Mouse (Mus musculus): Measurements from ENCODE around the gene Abca13. TPM values are rescaled to one million over a fixed set of nuclear protein-coding genes. Genes with fewer than 3 reads are reported as not detected.
A peak's percentile ranks its signal among the peaks of the same experiment; 100 is the strongest.
"Not testable (repeated sequence)": the region's sequence is repeated elsewhere in the genome, so short reads cannot be mapped to it uniquely, and the experiment has no call there.

The Abca13 gene
- polyA plus RNA-seq, 1 experiment from 2014 or later: 0.18 TPM

DNA sequence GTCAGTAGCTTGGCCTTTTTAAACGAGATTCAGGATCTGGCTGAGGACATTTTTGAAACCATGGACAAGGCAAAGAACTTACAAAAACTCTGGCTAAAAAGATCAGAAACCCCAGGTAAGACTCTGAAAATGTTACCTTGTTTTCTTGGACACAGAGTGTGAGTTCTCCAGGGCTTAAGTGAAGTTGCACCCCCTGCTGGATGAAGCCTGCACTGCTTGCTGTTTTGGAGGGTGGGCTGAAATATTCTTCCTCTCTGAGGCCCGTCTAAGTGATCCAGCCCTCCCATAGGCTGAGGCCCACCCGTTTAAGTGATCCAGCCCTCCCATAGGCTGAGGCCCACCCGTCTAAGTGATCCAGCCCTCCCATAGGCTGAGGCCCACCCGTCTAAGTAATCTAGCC lies 57.9 kb downstream of the Abca13 start:
- not testable (repeated sequence) for H3K27me3 ChIP-seq (ENCODE audit: insufficient read depth, low read length); ATAC-seq; H3K36me3 ChIP-seq (replicated peaks; ENCODE audit: insufficient read depth, low read length); H3K9ac ChIP-seq (replicated peaks); H3K27ac ChIP-seq (ENCODE audit: low read depth); H3K4me2 ChIP-seq (ENCODE audit: low read depth, low read length); DNase-seq; H3K4me3 ChIP-seq (ENCODE audit: low read depth, low read length); H3K9me3 ChIP-seq (ENCODE audit: low read length); H3K4me1 ChIP-seq (ENCODE audit: insufficient read depth)
- WGBS (ENCODE audit: insufficient replicate concordance): 63% methylated on average over 5 of the region's 5 CpGs
- peak; percentile 21; the same call in 1 of the 2 replicates for TF ChIP-seq CTCF (IDR thresholded peaks at IDR 0.05; ENCODE audit: low read depth)

DNA sequence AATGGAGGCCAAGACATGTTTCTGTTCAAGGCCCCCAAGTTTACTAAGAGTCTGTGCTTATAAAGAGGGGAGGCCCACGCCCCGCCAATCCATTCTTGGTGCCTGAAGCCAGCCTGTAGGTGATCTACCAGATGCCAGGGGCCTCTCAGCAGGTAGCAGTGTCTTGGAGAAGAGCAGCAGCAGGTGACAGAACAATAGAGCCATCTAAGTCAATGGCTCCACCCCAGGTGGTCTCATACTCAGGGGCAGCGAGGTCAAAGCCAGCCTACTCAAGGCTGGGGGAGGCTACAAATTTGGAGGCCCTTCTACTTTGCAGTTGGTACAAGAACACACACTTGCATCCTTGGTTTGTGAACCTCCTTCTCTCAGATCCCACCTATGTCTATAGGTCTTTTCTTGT lies 71.3 kb downstream of the Abca13 start:
- H3K9ac ChIP-seq (replicated peaks); H3K36me3 ChIP-seq (replicated peaks; ENCODE audit: insufficient read depth, low read length); H3K9me3 ChIP-seq (ENCODE audit: low read length); H3K27ac ChIP-seq (ENCODE audit: low read depth); ATAC-seq; H3K4me2 ChIP-seq (ENCODE audit: low read depth, low read length); H3K27me3 ChIP-seq (ENCODE audit: insufficient read depth, low read length); H3K4me3 ChIP-seq (ENCODE audit: low read depth, low read length); DNase-seq; H3K4me1 ChIP-seq (ENCODE audit: insufficient read depth): not testable (repeated sequence)
- WGBS (ENCODE audit: insufficient replicate concordance): 70% methylated on average over 3 of the region's 3 CpGs

DNA sequence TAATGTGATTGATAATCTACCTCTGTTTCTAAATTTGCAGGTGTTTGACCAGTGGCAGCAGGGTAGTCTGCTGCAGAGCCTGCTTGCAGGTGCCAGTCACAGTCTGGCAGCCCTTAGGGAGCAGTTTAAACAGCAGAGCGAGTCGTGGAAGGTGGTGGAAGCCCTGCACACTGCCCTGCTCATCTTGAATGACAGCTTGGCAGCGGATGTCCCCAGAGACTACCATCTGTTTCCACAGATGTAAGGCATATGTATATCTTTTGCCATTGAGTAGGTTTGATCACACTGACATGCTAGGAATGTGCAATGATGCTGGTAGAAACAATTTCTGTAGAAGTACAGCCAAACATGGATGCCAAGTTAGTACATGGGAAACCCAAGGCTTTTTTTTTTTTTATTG lies 77.3 kb downstream of the Abca13 start:
- DNase-seq (no peak), ATAC-seq (no peak)
- Histone ChIP-seq H3K9ac (replicated peaks) (no peak overlapping the region), H3K4me3 (ENCODE audit: low read depth, low read length) (no peak overlapping the region), H3K4me2 (ENCODE audit: low read depth, low read length) (no peak overlapping the region), H3K36me3 (replicated peaks; ENCODE audit: insufficient read depth, low read length) (no peaks in the 10 kb centered on the region), H3K9me3 (ENCODE audit: low read length) (no peaks in the 10 kb centered on the region), H3K27ac (ENCODE audit: low read depth) (no peak overlapping the region), H3K4me1 (ENCODE audit: insufficient read depth) (no peaks in the 10 kb centered on the region), H3K27me3 (ENCODE audit: insufficient read depth, low read length) (no peaks in the 10 kb centered on the region)
- TF ChIP-seq EP300 (IDR thresholded peaks at IDR 0.05; ENCODE audit: low read depth) (no peak), CTCF (IDR thresholded peaks at IDR 0.05; ENCODE audit: low read depth) (no peak)
- WGBS (ENCODE audit: insufficient replicate concordance): 70% methylated on average over 3 of the region's 3 CpGs

DNA sequence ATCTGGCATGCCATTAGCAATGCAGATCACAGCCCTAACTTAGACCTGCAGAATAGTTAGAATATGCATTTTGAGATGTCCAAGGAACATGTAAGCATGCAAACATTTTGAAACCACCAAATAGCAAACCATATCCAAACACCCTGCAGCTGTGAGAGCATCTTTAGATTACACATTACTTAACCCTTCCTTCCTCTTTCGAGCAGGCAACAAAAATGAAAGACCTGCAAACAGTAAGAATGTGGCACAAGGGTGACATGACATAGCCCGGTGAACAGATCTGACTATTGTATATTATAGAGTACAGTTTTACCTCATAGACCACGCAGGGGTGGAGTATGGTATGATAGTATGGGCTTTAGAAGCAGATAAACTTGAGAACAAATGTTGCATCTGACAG lies 93.5 kb downstream of the Abca13 start:
- DNase-seq (no peak), ATAC-seq (no peak)
- no peak overlapping the region for H3K27ac ChIP-seq (ENCODE audit: low read depth)
- no peaks in the 10 kb centered on the region for H3K27me3 ChIP-seq (ENCODE audit: insufficient read depth, low read length)
- H3K9ac ChIP-seq (replicated peaks): no peak overlapping the region
- H3K9me3 ChIP-seq (ENCODE audit: low read length): no peaks in the 10 kb centered on the region
- WGBS (ENCODE audit: insufficient replicate concordance): 33% methylated on average over 3 of the region's 3 CpGs
- no peaks in the 10 kb centered on the region for H3K36me3 ChIP-seq (replicated peaks; ENCODE audit: insufficient read depth, low read length)
- no peak overlapping the region for H3K4me3 ChIP-seq (ENCODE audit: low read depth, low read length)
- H3K4me2 ChIP-seq (ENCODE audit: low read depth, low read length): no peak overlapping the region
- no peaks in the 10 kb centered on the region for H3K4me1 ChIP-seq (ENCODE audit: insufficient read depth)
- no peak for TF ChIP-seq CTCF (IDR thresholded peaks at IDR 0.05; ENCODE audit: low read depth)
- no peak for TF ChIP-seq EP300 (IDR thresholded peaks at IDR 0.05; ENCODE audit: low read depth)

DNA sequence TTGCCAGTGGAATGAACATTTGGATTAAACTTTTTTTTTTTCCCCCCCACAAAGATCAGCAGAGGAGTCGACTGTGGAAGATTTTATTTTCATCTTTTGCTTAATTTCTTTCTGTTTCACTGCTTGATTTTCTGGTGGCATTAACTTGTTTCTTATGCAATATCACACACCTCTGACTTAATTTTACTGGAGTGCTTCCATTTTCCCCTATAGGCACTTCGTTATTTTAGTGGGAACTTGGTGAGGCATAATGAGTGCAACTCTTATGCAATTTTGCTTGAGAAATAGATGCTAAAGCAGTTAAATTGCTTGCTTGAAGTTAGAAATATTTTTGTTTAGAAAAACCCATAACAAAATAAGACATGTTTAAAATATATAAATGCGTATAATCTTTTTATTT lies 94.0 kb downstream of the Abca13 start:
- H3K36me3 ChIP-seq (replicated peaks; ENCODE audit: insufficient read depth, low read length): no peaks in the 10 kb centered on the region
- H3K9me3 ChIP-seq (ENCODE audit: low read length): no peaks in the 10 kb centered on the region
- H3K9ac ChIP-seq (replicated peaks): no peak overlapping the region
- no peak for DNase-seq
- no peak overlapping the region for H3K4me3 ChIP-seq (ENCODE audit: low read depth, low read length)
- H3K27me3 ChIP-seq (ENCODE audit: insufficient read depth, low read length): no peaks in the 10 kb centered on the region
- ATAC-seq: no peak
- H3K4me1 ChIP-seq (ENCODE audit: insufficient read depth): no peaks in the 10 kb centered on the region
- WGBS (ENCODE audit: insufficient replicate concordance): 63% methylated on average over 3 of the region's 3 CpGs
- H3K27ac ChIP-seq (ENCODE audit: low read depth): no peak overlapping the region
- TF ChIP-seq CTCF (IDR thresholded peaks at IDR 0.05; ENCODE audit: low read depth) (no peak), EP300 (IDR thresholded peaks at IDR 0.05; ENCODE audit: low read depth) (no peak)
- no peak overlapping the region for H3K4me2 ChIP-seq (ENCODE audit: low read depth, low read length)

DNA sequence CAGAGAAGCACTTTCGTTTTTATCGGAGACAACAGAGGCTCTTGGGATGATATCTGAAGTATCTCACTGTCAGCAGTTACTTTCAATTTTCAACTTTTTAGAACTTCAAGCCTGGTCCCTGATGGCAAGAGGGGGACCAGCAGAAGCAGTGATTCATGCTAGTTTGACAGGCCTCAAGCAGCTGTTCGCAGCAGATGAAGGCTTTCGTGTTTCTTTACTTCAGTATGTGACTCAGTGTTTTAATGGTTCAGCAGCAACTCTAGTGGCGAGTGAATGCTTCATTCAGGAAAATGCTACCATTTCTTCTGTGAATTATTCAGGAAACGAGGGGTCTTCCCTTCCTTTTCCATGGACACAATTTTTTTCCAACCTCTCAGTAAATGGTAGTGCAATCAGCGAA lies 99.4 kb downstream of the Abca13 start:
- H3K9me3 ChIP-seq (ENCODE audit: low read length): no peaks in the 10 kb centered on the region
- ATAC-seq (no peak), DNase-seq (no peak)
- H3K27me3 ChIP-seq (ENCODE audit: insufficient read depth, low read length): no peaks in the 10 kb centered on the region
- 72% methylated on average over 7 of the region's 7 CpGs for WGBS (ENCODE audit: insufficient replicate concordance)
- TF ChIP-seq EP300 (IDR thresholded peaks at IDR 0.05; ENCODE audit: low read depth): no peak
- no peak for TF ChIP-seq CTCF (IDR thresholded peaks at IDR 0.05; ENCODE audit: low read depth)
- no peaks in the 10 kb centered on the region for H3K4me1 ChIP-seq (ENCODE audit: insufficient read depth)
- H3K4me2 ChIP-seq (ENCODE audit: low read depth, low read length): no peak overlapping the region
- H3K36me3 ChIP-seq (replicated peaks; ENCODE audit: insufficient read depth, low read length): no peaks in the 10 kb centered on the region
- H3K27ac ChIP-seq (ENCODE audit: low read depth): no peak overlapping the region
- H3K4me3 ChIP-seq (ENCODE audit: low read depth, low read length): no peak overlapping the region
- H3K9ac ChIP-seq (replicated peaks): no peak overlapping the region

DNA sequence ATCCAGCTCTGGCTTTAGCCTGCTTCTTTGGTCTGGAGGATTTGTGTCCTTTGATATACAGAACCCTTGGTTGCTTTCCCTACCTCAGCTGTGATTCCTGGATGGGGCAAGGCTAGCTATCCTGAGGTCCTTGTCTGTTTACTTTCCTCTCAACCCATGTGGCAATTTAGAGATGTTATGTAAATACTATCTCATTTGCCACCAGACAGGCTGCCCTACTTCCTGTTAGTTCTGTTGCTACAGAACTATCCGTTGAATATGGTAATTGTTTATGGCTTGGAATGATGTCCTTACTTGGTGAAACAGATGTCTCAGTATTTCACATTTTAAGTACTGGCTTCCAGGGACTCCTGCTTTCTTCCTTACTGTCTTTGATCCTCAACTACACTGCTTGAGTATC lies 107.9 kb downstream of the Abca13 start:
- no peak overlapping the region for H3K4me3 ChIP-seq (ENCODE audit: low read depth, low read length)
- ATAC-seq (no peak), DNase-seq (no peak)
- no peak overlapping the region for H3K27ac ChIP-seq (ENCODE audit: low read depth)
- H3K4me1 ChIP-seq (ENCODE audit: insufficient read depth): no peaks in the 10 kb centered on the region
- TF ChIP-seq EP300 (IDR thresholded peaks at IDR 0.05; ENCODE audit: low read depth): no peak
- TF ChIP-seq CTCF (IDR thresholded peaks at IDR 0.05; ENCODE audit: low read depth): no peak
- 29% methylated on average over 1 of the region's 1 CpGs for WGBS (ENCODE audit: insufficient replicate concordance)
- H3K9me3 ChIP-seq (ENCODE audit: low read length): no peaks in the 10 kb centered on the region
- H3K36me3 ChIP-seq (replicated peaks; ENCODE audit: insufficient read depth, low read length): no peaks in the 10 kb centered on the region
- H3K4me2 ChIP-seq (ENCODE audit: low read depth, low read length): no peak overlapping the region
- H3K27me3 ChIP-seq (ENCODE audit: insufficient read depth, low read length): no peaks in the 10 kb centered on the region
- H3K9ac ChIP-seq (replicated peaks): no peak overlapping the region

Measured in liver, postnatal 0 days (tissue).